Mouse (Mus musculus): ENCODE measurements around the gene Olfr320. TPM values are rescaled to one million over a fixed set of nuclear protein-coding genes. Genes with fewer than 3 reads are reported as not detected.
A peak's percentile ranks its signal among the peaks of the same experiment; 100 is the strongest.
"Not testable (repeated sequence)": the region's sequence is repeated elsewhere in the genome, so short reads cannot be mapped to it uniquely, and the experiment has no call there.

Olfr320 gene
- total RNA-seq (2017) = not detected in 2 replicates

- ATAC-seq (replicated peaks in 1 of 2; ENCODE audit: insufficient read depth in 1 of 2, low FRiP score in 2 of 2, low TSS enrichment in 1 of 2, low read depth in 1 of 2, poor library complexity in 2 of 2, severe bottlenecking in 2 of 2) = no peak
These were observed at the start of gene Olfr320 for GRCm38 (mm10) chr11:58680799-58681198. Gene Olfr320, plus strand, starts transcription at chr11:58681099.

- ATAC-seq (replicated peaks in 1 of 2; ENCODE audit: insufficient read depth in 1 of 2, low FRiP score in 2 of 2, low TSS enrichment in 1 of 2, low read depth in 1 of 2, poor library complexity in 2 of 2, severe bottlenecking in 2 of 2) = no peak
These were observed 46.0 kb upstream of the Olfr320 start for GRCm38 (mm10) chr11:58634878-58635277.

GRCm38 (mm10) chr11:58636376-58636977, 44.4 kb upstream of the Olfr320 start:
- peak; percentile 50 to 75 for ATAC-seq (replicated peaks in 1 of 2; ENCODE audit: insufficient read depth in 1 of 2, low FRiP score in 2 of 2, low TSS enrichment in 1 of 2, low read depth in 1 of 2, poor library complexity in 2 of 2, severe bottlenecking in 2 of 2)

- ATAC-seq (replicated peaks in 1 of 2; ENCODE audit: insufficient read depth in 1 of 2, low FRiP score in 2 of 2, low TSS enrichment in 1 of 2, low read depth in 1 of 2, poor library complexity in 2 of 2, severe bottlenecking in 2 of 2) = no peak
These were observed 42.7 kb upstream of the Olfr320 start for GRCm38 (mm10) chr11:58638176-58638701.

GRCm38 (mm10) chr11:58640272-58640867, 40.5 kb upstream of the Olfr320 start, which contains the start of gene Trim58:
Gene Trim58, plus strand, starts transcription at chr11:58640465.
- peak; percentile 50 to 54 for ATAC-seq (replicated peaks in 1 of 2; ENCODE audit: insufficient read depth in 1 of 2, low FRiP score in 2 of 2, low TSS enrichment in 1 of 2, low read depth in 1 of 2, poor library complexity in 2 of 2, severe bottlenecking in 2 of 2)

GRCm38 (mm10) chr11:58641057-58641456, 39.8 kb upstream of the Olfr320 start:
- ATAC-seq (replicated peaks in 1 of 2; ENCODE audit: insufficient read depth in 1 of 2, low FRiP score in 2 of 2, low TSS enrichment in 1 of 2, low read depth in 1 of 2, poor library complexity in 2 of 2, severe bottlenecking in 2 of 2) = no peak

- ATAC-seq (replicated peaks in 1 of 2; ENCODE audit: insufficient read depth in 1 of 2, low FRiP score in 2 of 2, low TSS enrichment in 1 of 2, low read depth in 1 of 2, poor library complexity in 2 of 2, severe bottlenecking in 2 of 2) = peak; percentile 66 to 77
These were observed 39.1 kb upstream of the Olfr320 start for GRCm38 (mm10) chr11:58641638-58642358.

- ATAC-seq (replicated peaks in 1 of 2; ENCODE audit: insufficient read depth in 1 of 2, low FRiP score in 2 of 2, low TSS enrichment in 1 of 2, low read depth in 1 of 2, poor library complexity in 2 of 2, severe bottlenecking in 2 of 2) = peak; percentile 52 to 54; a peak in 3 of 4 replicates
These were observed 37.5 kb upstream of the Olfr320 start for GRCm38 (mm10) chr11:58643350-58643749.

GRCm38 (mm10) chr11:58655151-58655550, 25.7 kb upstream of the Olfr320 start:
- ATAC-seq (replicated peaks in 1 of 2; ENCODE audit: insufficient read depth in 1 of 2, low FRiP score in 2 of 2, low TSS enrichment in 1 of 2, low read depth in 1 of 2, poor library complexity in 2 of 2, severe bottlenecking in 2 of 2) = no peak

GRCm38 (mm10) chr11:58658596-58658995, 22.3 kb upstream of the Olfr320 start, which contains the start of gene Olfr322:
Gene Olfr322, plus strand, starts transcription at chr11:58658782.
- no peak for ATAC-seq (replicated peaks in 1 of 2; ENCODE audit: insufficient read depth in 1 of 2, low FRiP score in 2 of 2, low TSS enrichment in 1 of 2, low read depth in 1 of 2, poor library complexity in 2 of 2, severe bottlenecking in 2 of 2)

GRCm38 (mm10) chr11:58669252-58669651, 11.6 kb upstream of the Olfr320 start:
- no peak for ATAC-seq (replicated peaks in 1 of 2; ENCODE audit: insufficient read depth in 1 of 2, low FRiP score in 2 of 2, low TSS enrichment in 1 of 2, low read depth in 1 of 2, poor library complexity in 2 of 2, severe bottlenecking in 2 of 2)

- ATAC-seq (replicated peaks in 1 of 2; ENCODE audit: insufficient read depth in 1 of 2, low FRiP score in 2 of 2, low TSS enrichment in 1 of 2, low read depth in 1 of 2, poor library complexity in 2 of 2, severe bottlenecking in 2 of 2) = no peak
These were observed 9.1 kb upstream of the Olfr320 start for GRCm38 (mm10) chr11:58671825-58672224.

GRCm38 (mm10) chr11:58698862-58699261, 18.0 kb downstream of the Olfr320 start, which contains the start of gene Olfr319:
Gene Olfr319, plus strand, starts transcription at chr11:58699162.
- no peak for ATAC-seq (replicated peaks in 1 of 2; ENCODE audit: insufficient read depth in 1 of 2, low FRiP score in 2 of 2, low TSS enrichment in 1 of 2, low read depth in 1 of 2, poor library complexity in 2 of 2, severe bottlenecking in 2 of 2)

GRCm38 (mm10) chr11:58709086-58709485, 28.2 kb downstream of the Olfr320 start:
- ATAC-seq (replicated peaks in 1 of 2; ENCODE audit: insufficient read depth in 1 of 2, low FRiP score in 2 of 2, low TSS enrichment in 1 of 2, low read depth in 1 of 2, poor library complexity in 2 of 2, severe bottlenecking in 2 of 2) = no peak

- not testable (repeated sequence) for ATAC-seq (replicated peaks in 1 of 2; ENCODE audit: insufficient read depth in 1 of 2, low FRiP score in 2 of 2, low TSS enrichment in 1 of 2, low read depth in 1 of 2, poor library complexity in 2 of 2, severe bottlenecking in 2 of 2)
These were observed 36.8 kb downstream of the Olfr320 start for GRCm38 (mm10) chr11:58717723-58718122.

GRCm38 (mm10) chr11:58719701-58720100, 38.8 kb downstream of the Olfr320 start:
- ATAC-seq (replicated peaks in 1 of 2; ENCODE audit: insufficient read depth in 1 of 2, low FRiP score in 2 of 2, low TSS enrichment in 1 of 2, low read depth in 1 of 2, poor library complexity in 2 of 2, severe bottlenecking in 2 of 2) = no peak

GRCm38 (mm10) chr11:58723914-58724313, 43.0 kb downstream of the Olfr320 start, which contains the start of gene Olfr318:
Gene Olfr318, minus strand, starts transcription at chr11:58724014.
- ATAC-seq (replicated peaks in 1 of 2; ENCODE audit: insufficient read depth in 1 of 2, low FRiP score in 2 of 2, low TSS enrichment in 1 of 2, low read depth in 1 of 2, poor library complexity in 2 of 2, severe bottlenecking in 2 of 2) = no peak

Data from hematopoietic stem cell, adult 5-6 weeks (primary cell).